Mouse (Mus musculus): ENCODE measurements around the gene Gm853.

The Gm853 gene

GRCm38 (mm10) chr4:130213197-130213596 lies 9.0 kb downstream of the Gm853 start:
- DNase-seq = no peak

GRCm38 (mm10) chr4:130212421-130212820 lies 9.8 kb downstream of the Gm853 start:
- no peak for DNase-seq

- no peak for DNase-seq
Observed at GRCm38 (mm10) chr4:130211870-130212269, 10.3 kb downstream of the Gm853 start.

GRCm38 (mm10) chr4:130198694-130199670 lies 23.2 kb downstream of the Gm853 start:
- peak; percentile 87 for DNase-seq

- no peak for DNase-seq
Observed at GRCm38 (mm10) chr4:130196542-130196941, 25.7 kb downstream of the Gm853 start.

- DNase-seq = no peak
Observed at GRCm38 (mm10) chr4:130195924-130196323, 26.3 kb downstream of the Gm853 start.

- DNase-seq = no peak
Observed at GRCm38 (mm10) chr4:130192266-130192665, 29.9 kb downstream of the Gm853 start.

- DNase-seq = no peak
Observed at GRCm38 (mm10) chr4:130189606-130190005, 32.6 kb downstream of the Gm853 start.

GRCm38 (mm10) chr4:130188806-130189297 lies 33.3 kb downstream of the Gm853 start:
- peak; percentile 74 for DNase-seq

- DNase-seq = no peak
Observed at GRCm38 (mm10) chr4:130186891-130187290, 35.3 kb downstream of the Gm853 start.

GRCm38 (mm10) chr4:130186450-130186849 lies 35.8 kb downstream of the Gm853 start:
- DNase-seq = no peak

- DNase-seq = no peak
Observed at GRCm38 (mm10) chr4:130183879-130184278, 38.3 kb downstream of the Gm853 start.

- no peak for DNase-seq
Observed at GRCm38 (mm10) chr4:130183023-130183422, 39.2 kb downstream of the Gm853 start.

GRCm38 (mm10) chr4:130181886-130182285 lies 40.3 kb downstream of the Gm853 start:
- no peak for DNase-seq

- DNase-seq = no peak
Observed at GRCm38 (mm10) chr4:130180909-130181602, 41.1 kb downstream of the Gm853 start.

GRCm38 (mm10) chr4:130179876-130180275 lies 42.3 kb downstream of the Gm853 start:
- no peak for DNase-seq

- no peak for DNase-seq
Observed at GRCm38 (mm10) chr4:130177536-130177935, 44.7 kb downstream of the Gm853 start.

- no peak for DNase-seq
Observed at GRCm38 (mm10) chr4:130177087-130177486, 45.1 kb downstream of the Gm853 start.

- no peak for DNase-seq
Observed at GRCm38 (mm10) chr4:130176156-130176720, 46.0 kb downstream of the Gm853 start.

- DNase-seq = no peak
Observed at GRCm38 (mm10) chr4:130175072-130175711, 47.0 kb downstream of the Gm853 start, which contains the start of gene Tinagl1. TSS of gene Tinagl1 (minus strand) at chr4:130175122.

- no peak for DNase-seq
Observed at GRCm38 (mm10) chr4:130174335-130175031, 47.7 kb downstream of the Gm853 start.

GRCm38 (mm10) chr4:130173911-130174311 lies 48.3 kb downstream of the Gm853 start:
- peak; percentile 38 for DNase-seq

All from cerebellum, adult 9-11 months (tissue).